Mouse (Mus musculus): ENCODE data around the gene Osgin1. TPM values are rescaled to one million over a fixed set of nuclear protein-coding genes. Genes with fewer than 3 reads are reported as not detected.

Gene Osgin1
- polyA plus RNA-seq, 1 experiment from 2014 or later, result 0.76 TPM

DNA sequence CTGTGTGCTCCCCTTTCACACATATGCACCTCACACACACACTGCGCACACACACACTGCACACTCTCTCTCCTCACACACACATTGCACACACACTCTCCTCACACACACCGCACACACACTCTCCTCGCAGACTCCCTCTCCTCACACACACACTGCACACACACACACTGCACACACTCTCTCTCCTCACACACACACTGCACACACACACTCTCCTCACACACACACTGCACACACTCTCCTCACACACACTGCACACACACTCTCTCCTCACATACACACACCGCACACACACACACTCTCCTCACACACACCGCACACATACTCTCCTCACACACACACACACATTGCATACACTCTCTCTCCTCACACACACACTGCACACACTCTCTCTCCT is 29.3 kb upstream of the Osgin1 start:
- Histone ChIP-seq H3K4me2 (replicated peaks) (no peak overlapping the region), H3K9ac (no peak overlapping the region), H3K36me3 (peaks cover 43% of the 10 kb centered on the region), H3K4me3 (no peak overlapping the region), H3K4me1 (no peaks in the 10 kb centered on the region), H3K27me3 (0 out of 2 replicates have a peak, but pooled peaks cover 3% of the 10 kb centered on the region), H3K9me3 (no peaks in the 10 kb centered on the region), H3K27ac (no peak overlapping the region)
- WGBS, result 93% methylated on average over 5 of the region's 5 CpGs
- no peak for ATAC-seq (ENCODE audit: low FRiP score, low read depth)

DNA sequence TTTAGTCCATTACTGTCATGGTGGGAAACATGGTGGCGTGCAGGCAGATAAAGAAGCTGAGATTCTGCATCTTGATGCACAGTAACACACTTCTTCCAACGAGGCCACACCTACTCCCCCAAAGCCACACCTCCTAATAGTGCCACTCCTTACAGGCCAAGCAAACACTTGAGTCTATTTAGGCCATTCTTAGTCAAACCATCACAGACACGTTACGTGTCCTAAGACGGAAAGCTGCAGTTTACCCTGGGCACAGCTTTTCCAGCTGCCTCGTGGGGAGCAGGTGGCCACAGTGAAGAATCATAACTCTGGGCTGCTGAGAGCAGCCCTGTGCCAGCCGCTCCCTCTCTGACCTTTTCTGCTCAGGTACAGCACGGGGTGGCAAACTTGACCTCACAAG is 25.6 kb upstream of the Osgin1 start:
- Histone ChIP-seq H3K9ac (no peak overlapping the region), H3K36me3 (peaks cover 52% of the 10 kb centered on the region), H3K4me2 (replicated peaks) (no peak overlapping the region), H3K27me3 (peaks cover under 1% of the 10 kb centered on the region; the same call in 1 of the 2 replicates), H3K4me1 (peaks cover 4% of the 10 kb centered on the region; the same call in 1 of the 2 replicates), H3K4me3 (no peak overlapping the region), H3K9me3 (no peaks in the 10 kb centered on the region), H3K27ac (no peak overlapping the region)
- 86% methylated on average over 8 of the region's 8 CpGs for WGBS
- no peak for ATAC-seq (ENCODE audit: low FRiP score, low read depth)

DNA sequence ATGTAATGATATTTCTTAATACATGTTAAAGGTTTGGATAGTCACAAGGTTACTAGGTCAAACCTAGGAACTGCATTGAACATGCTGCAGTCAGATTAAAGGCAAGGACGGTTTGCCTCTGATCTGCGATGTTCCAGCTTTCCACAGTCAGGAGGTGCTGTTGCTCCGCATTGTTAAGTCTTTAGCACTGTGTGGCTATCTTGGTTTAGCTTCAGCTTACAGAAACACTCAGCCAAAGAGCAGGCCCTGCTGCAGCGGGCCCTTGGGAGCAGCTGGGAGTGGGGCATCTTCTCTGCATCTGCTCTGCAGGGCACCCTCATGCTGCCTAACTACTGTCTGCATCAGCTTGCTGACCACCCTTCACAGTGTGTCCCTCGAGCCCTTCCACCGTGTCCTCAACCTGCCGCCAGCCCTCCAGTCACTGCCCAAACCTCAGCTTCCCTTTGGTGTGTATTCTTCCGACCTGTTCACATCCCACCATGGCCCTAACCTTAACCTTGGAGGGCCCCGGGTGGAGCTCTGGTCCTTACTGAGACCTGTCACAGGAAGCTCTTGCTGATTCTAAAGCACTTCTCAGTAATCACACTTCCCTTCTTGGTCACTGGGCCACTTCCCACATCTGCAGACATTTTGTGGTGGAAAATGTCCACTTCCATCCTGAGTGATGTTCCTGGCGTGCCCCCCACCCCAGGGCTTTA is 21.7 kb upstream of the Osgin1 start:
- Histone ChIP-seq H3K27ac (no peak overlapping the region), H3K9ac (no peak overlapping the region)

DNA sequence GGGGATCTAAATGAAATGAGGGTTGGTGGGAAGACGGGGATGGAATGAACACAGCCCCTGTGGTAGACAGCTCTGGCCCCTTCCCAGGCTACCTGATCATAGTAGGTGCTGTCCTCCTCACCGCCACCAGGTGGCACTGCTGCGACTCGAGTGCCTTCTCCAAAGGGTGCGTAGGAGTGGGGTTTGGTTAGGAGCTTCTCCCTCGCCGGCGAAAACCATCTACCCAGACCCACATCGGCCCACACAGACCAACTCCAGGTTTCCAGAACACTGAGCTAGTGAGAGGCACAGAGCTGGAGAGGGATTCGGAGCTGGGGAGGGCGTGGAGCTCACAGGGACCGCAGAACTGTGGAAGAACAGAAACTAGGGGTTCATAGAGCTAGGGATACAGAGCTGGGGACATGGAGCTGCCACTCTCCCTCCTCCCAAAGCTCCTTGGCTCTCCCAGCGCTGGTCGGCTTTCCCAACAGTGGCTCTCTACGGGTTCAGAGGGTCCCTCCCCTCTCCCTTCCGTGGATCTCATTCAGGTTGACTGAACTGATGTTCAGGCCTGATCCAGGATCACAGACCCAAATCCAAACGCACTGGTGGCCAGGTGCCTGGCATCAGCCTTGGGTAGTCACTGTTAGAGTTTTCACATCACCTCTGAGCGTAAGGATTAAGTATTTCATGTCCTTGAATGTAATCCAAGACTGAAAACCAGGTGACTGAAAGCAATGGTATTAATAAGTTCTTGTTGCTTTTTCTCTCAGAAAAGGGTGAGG is 21.0 kb upstream of the Osgin1 start:
- ATAC-seq (ENCODE audit: low FRiP score, low read depth), result peak; percentile 79
- Histone ChIP-seq H3K4me3 (peak overlapping the region; percentile 24; the same call in 1 of the 2 replicates), H3K9me3 (no peaks in the 10 kb centered on the region), H3K4me1 (peaks cover 7% of the 10 kb centered on the region; the same call in 1 of the 2 replicates), H3K9ac (peak overlapping the region; percentile 58), H3K27me3 (peaks cover 24% of the 10 kb centered on the region), H3K27ac (no peak overlapping the region), H3K4me2 (replicated peaks) (peak overlapping the region; percentile 60), H3K36me3 (peaks cover 35% of the 10 kb centered on the region)
- 13% methylated on average over 18 of the region's 18 CpGs for WGBS

More for the DNA sequence above, 21.7 kb upstream of the Osgin1 start:
- WGBS, result 55% methylated on average over 10 of the region's 10 CpGs
- no peak for ATAC-seq (ENCODE audit: low FRiP score, low read depth)
- Histone ChIP-seq H3K9me3 (no peaks in the 10 kb centered on the region), H3K4me1 (peaks cover 7% of the 10 kb centered on the region; the same call in 1 of the 2 replicates), H3K27me3 (peaks cover 24% of the 10 kb centered on the region), H3K4me2 (replicated peaks) (0 out of 2 replicates have a peak overlapping the region, but pooled peaks have one; percentile 60), H3K4me3 (no peak overlapping the region), H3K36me3 (peaks cover 40% of the 10 kb centered on the region)

DNA sequence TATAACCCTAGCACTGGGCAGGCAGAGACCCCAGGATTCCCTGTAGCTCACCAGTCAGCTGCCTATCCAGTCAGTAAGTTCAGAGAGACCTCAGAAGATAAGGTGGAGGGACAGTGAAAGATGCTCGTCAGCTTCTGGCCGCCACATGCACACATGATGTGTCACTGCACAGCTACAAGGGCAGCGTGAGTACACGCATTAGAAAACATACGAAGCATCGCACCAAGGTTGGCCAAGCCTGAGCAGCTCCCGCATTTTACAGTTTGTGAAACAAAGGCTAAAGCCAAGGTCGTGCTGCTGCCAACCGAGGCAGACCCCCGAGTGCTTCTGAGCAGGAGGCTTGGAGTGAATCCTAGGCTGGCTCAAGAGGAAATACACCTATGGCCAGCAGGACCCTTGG is 20.3 kb upstream of the Osgin1 start:
- no peaks in the 10 kb centered on the region for H3K9me3 ChIP-seq
- no peak for ATAC-seq (ENCODE audit: low FRiP score, low read depth)
- 84% methylated on average over 10 of the region's 10 CpGs for WGBS
- H3K4me2 ChIP-seq (replicated peaks), result no peak overlapping the region
- H3K36me3 ChIP-seq, result peaks cover 28% of the 10 kb centered on the region
- peaks cover 7% of the 10 kb centered on the region; the same call in 1 of the 2 replicates for H3K4me1 ChIP-seq
- H3K4me3 ChIP-seq, result no peak overlapping the region
- H3K9ac ChIP-seq, result no peak overlapping the region
- peaks cover 24% of the 10 kb centered on the region for H3K27me3 ChIP-seq
- no peak overlapping the region for H3K27ac ChIP-seq

DNA sequence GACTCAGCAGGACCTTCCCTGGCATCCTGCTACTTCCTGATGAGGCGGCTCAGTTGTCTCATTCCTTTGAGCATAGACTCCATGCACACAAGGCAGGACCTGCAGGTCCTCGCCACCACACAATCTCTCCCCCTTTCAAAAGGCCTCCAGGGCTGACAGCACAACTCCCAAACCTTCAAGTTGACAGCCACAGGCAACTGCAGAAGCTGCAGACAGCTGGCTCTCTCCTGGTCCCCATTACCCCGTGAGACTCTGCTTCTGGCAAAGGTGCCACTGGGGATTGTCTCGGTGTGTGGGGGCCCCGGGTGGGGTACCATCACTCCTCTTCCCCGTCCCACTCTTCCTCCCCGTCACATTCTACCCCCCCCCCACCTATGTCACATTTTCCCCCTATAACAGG is 13.6 kb upstream of the Osgin1 start:
- Histone ChIP-seq H3K4me3 (no peak overlapping the region), H3K9ac (no peak overlapping the region), H3K36me3 (no peaks in the 10 kb centered on the region), H3K4me1 (peaks cover 26% of the 10 kb centered on the region), H3K4me2 (replicated peaks) (no peak overlapping the region), H3K27ac (no peak overlapping the region), H3K9me3 (no peaks in the 10 kb centered on the region), H3K27me3 (peaks cover 11% of the 10 kb centered on the region)
- no peak for ATAC-seq (ENCODE audit: low FRiP score, low read depth)
- WGBS, result 62% methylated on average over 7 of the region's 7 CpGs

DNA sequence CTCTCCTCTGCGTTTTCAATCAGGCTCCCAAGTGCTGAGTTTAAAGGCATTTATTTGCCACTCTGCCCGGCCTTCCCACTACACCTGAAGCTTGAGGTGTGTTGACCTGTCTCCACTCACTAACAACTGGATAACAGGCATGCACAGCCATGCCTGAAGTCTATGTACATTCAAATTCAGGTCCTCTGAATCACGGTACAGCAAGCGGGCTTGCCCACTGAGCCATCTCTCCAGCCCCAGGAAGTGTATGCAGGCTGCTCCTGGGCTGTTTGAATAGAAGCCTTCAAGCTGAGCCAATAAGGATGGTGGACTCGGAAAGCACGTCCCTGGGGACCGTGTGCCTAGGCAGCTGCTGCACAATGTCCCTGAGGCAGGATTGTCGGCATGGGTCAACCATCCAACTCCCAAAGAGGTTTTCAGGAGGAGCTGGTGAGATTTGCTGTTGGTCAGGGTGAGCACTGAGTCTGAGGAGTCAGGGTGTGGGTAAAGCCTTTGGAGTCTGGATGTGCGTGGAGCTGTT is 12.3 kb upstream of the Osgin1 start:
- no peak overlapping the region for H3K27ac ChIP-seq
- ATAC-seq (ENCODE audit: low FRiP score, low read depth), result no peak
- 66% methylated on average over 9 of the region's 9 CpGs for WGBS

DNA sequence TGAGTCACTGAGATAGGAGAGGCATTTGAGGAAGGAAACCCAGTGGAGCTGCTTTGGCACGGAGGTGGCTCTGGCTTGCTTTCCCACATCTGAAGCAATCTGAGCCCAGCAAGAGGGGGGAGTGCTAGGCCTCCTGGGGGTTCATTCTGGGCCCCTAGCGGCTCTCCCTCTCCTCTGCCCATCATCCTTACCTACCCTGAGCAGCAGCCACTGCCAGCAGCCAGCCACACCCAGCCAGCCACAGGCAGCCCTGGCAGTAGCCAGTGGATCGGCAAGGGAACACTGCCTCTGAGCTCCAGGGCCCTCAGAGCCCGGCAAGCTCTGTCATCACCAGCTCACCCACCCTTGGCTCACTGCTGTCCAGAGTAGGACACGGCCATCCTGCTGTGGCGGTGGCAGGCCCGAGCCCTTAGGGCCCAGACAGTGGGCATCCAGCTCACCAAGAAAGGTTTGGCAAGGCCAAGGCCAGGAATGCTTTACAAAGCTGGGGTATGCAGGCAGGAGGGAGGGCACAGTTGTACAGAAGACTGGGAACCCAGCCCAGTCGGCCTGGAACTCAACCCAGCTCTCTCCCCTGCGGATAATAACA is 11.7 kb upstream of the Osgin1 start:
- WGBS, result 67% methylated on average over 9 of the region's 9 CpGs
- Histone ChIP-seq H3K9ac (no peak overlapping the region; the same call in none of the 2 replicates), H3K4me3 (no peak overlapping the region)

More for the DNA sequence above, 12.3 kb upstream of the Osgin1 start:
- no peak overlapping the region; the same call in 1 of the 2 replicates for H3K9ac ChIP-seq
- no peaks in the 10 kb centered on the region for H3K36me3 ChIP-seq
- H3K4me3 ChIP-seq, result no peak overlapping the region
- H3K27me3 ChIP-seq, result no peaks in the 10 kb centered on the region
- peaks cover 23% of the 10 kb centered on the region for H3K4me1 ChIP-seq
- no peak overlapping the region for H3K4me2 ChIP-seq (replicated peaks)
- H3K9me3 ChIP-seq, result no peaks in the 10 kb centered on the region

DNA sequence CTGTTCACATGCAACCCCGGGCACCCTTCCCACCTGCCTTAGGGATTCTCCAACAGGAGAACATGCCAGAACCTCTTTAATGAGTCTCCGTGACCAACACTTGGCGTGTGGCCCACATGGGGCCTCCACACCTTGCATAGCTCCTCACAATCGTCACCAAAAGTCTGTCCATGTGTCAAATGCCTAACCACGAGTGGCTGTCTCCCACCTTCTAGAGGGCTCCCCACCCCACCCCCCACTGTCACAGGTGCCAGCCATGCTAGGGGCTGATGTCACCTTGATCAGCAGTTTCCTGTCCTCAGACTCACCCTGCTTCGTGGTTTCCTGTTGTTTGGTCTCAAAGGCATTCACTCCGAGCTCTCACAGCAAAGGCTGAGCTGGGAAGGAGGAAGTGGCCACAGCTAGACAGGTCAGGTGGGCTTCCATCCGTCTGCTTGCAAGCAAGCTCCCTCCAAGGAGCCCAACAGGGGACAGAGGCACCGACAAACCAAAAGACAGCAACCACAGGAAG is 10.2 kb upstream of the Osgin1 start:
- Histone ChIP-seq H3K36me3 (no peaks in the 10 kb centered on the region), H3K9me3 (no peaks in the 10 kb centered on the region), H3K4me1 (peaks cover 28% of the 10 kb centered on the region), H3K9ac (no peak overlapping the region), H3K4me3 (no peak overlapping the region), H3K27me3 (no peaks in the 10 kb centered on the region), H3K4me2 (replicated peaks) (no peak overlapping the region), H3K27ac (peak overlapping the region; percentile 28; the same call in 1 of the 2 replicates)
- 54% methylated on average over 9 of the region's 9 CpGs for WGBS
- no peak for ATAC-seq (ENCODE audit: low FRiP score, low read depth)

More for the DNA sequence above, 11.7 kb upstream of the Osgin1 start:
- H3K4me2 ChIP-seq (replicated peaks), result no peak overlapping the region
- no peaks in the 10 kb centered on the region for H3K36me3 ChIP-seq
- H3K9me3 ChIP-seq, result no peaks in the 10 kb centered on the region
- H3K27me3 ChIP-seq, result no peaks in the 10 kb centered on the region
- no peak for ATAC-seq (ENCODE audit: low FRiP score, low read depth)
- H3K4me1 ChIP-seq, result peaks cover 23% of the 10 kb centered on the region
- no peak overlapping the region for H3K27ac ChIP-seq

DNA sequence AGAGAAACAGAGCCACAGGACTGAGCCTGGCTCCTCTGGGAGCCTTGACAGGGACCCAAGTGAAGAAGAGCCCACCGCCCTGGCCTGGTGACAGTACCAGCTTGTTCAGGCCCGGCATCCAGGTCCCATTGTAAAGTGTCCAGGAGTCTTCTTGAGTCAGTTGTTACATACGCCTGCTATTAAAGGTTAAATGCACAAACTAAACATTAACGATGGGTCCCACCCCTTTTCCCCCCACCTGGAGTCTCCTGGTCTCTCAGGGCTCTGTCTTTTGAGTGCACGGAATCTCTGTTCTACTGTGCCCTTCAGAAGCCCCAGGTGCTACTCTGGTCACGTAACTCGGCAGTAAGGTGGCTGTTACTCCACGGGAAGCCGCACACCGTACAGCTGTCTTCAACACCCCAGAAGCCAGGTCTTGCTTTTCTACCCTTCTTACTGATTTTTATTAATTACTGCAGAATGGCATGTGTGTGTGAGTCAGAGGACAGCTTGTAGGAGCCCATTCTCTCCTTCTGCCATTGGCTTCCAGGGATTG is 9.7 kb upstream of the Osgin1 start:
- Histone ChIP-seq H3K4me2 (replicated peaks) (no peak overlapping the region), H3K4me1 (peaks cover 23% of the 10 kb centered on the region), H3K27ac (peak overlapping the region; percentile 28; the same call in 1 of the 2 replicates), H3K27me3 (no peaks in the 10 kb centered on the region), H3K36me3 (no peaks in the 10 kb centered on the region), H3K9me3 (no peaks in the 10 kb centered on the region), H3K9ac (no peak overlapping the region), H3K4me3 (no peak overlapping the region)
- ATAC-seq (ENCODE audit: low FRiP score, low read depth), result no peak
- WGBS, result 80% methylated on average over 10 of the region's 10 CpGs

DNA sequence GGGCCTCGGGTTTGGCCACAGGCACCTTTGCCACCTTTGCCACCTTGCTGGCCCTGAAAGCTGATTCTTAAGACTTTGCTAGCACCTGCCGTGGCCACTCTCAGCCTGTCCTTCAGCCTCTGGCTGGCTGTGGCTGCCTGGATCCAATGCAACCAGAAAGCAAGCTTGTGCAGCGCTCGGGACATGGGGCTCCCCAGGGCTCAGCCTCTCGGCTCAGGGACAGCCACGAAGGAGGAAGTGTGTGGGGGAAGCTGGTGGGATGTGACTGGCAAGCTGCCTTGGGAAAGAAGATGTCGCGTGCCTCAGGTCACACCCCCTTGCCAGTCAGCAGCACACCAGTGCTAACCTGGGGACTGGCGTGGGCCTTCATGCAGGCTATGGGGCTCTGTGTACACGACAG is 9.2 kb upstream of the Osgin1 start:
- 79% methylated on average over 10 of the region's 10 CpGs for WGBS
- no peak overlapping the region for H3K9ac ChIP-seq
- H3K27ac ChIP-seq, result no peak overlapping the region
- no peaks in the 10 kb centered on the region for H3K36me3 ChIP-seq
- H3K4me2 ChIP-seq (replicated peaks), result no peak overlapping the region
- no peak for ATAC-seq (ENCODE audit: low FRiP score, low read depth)
- no peaks in the 10 kb centered on the region for H3K27me3 ChIP-seq
- H3K9me3 ChIP-seq, result no peaks in the 10 kb centered on the region
- H3K4me3 ChIP-seq, result no peak overlapping the region
- peaks cover 23% of the 10 kb centered on the region for H3K4me1 ChIP-seq

Measured in limb, embryonic 13.5 days (tissue).